Mouse (Mus musculus) CH12.LX (cell line): ENCODE data around the gene Hs1bp3. TPM values are rescaled to one million over a fixed set of nuclear protein-coding genes. Genes with fewer than 3 reads are reported as not detected.

Experiments
- DNase-seq: peaks from one replicate; pipeline ENCODE4 v3.0.0-alpha.2; 2013; ENCODE audit errors: extremely low read depth
- H3K27ac ChIP-seq: 2 replicates; pipeline ENCODE4 v1.5.1; 2012; ENCODE audit warnings: low read depth, mild to moderate bottlenecking, control low read depth, moderate library complexity; ENCODE audit not compliant: insufficient read depth
- H3K27me3 ChIP-seq: replicated peaks from 2 replicates; pipeline ENCODE3; 2012; ENCODE audit warnings: inconsistent platforms
- H3K36me3 ChIP-seq, 2 experiments: replicated peaks in 1 of 2; 2 replicates each; pipeline versions ENCODE3 to v1.6.1; 2012; ENCODE audit warnings: inconsistent platforms in 1 of 2, low read length in 1 of 2, mild to moderate bottlenecking in 1 of 2, mixed read lengths in 1 of 2, moderate library complexity in 1 of 2; ENCODE audit not compliant: control insufficient read depth in 1 of 2, insufficient read depth in 1 of 2
- H3K4me1 ChIP-seq, 2 experiments: 2 replicates each; pipeline ENCODE4 v1.6.1; 2012; ENCODE audit warnings: inconsistent platforms in 1 of 2, moderate library complexity in 1 of 2; ENCODE audit not compliant: insufficient read depth in 2 of 2, control insufficient read depth in 1 of 2
- H3K4me2 ChIP-seq: 2 replicates; pipeline ENCODE4 v1.6.1; 2012; ENCODE audit warnings: low read depth, mild to moderate bottlenecking, control low read depth; ENCODE audit not compliant: poor library complexity, insufficient read depth, severe bottlenecking
- H3K4me3 ChIP-seq, 3 experiments: fragments of 150-350 bp in 1 of 3; sonication (generic) in 1 of 3; replicated peaks in 1 of 3; 2 replicates each; pipeline versions ENCODE3 to v1.5.1; 2011 to 2012; ENCODE audit warnings: low read depth in 2 of 3, low read length in 2 of 3, mild to moderate bottlenecking in 2 of 3, moderate library complexity in 2 of 3, control low read depth in 1 of 3, improper control_type of control experiment in 1 of 3, inconsistent platforms in 1 of 3, mixed read lengths in 1 of 3; ENCODE audit not compliant: poor library complexity in 1 of 3
- H3K79me2 ChIP-seq: replicated peaks from 2 replicates; pipeline ENCODE4 v1.6.1; 2012; ENCODE audit warnings: mild to moderate bottlenecking, moderate library complexity; ENCODE audit not compliant: control insufficient read depth, poor library complexity, insufficient read depth, severe bottlenecking; ENCODE audit errors: extremely low read depth
- H3K9ac ChIP-seq: 2 replicates; pipeline ENCODE4 v1.6.1; 2012; ENCODE audit warnings: low read depth, mild to moderate bottlenecking, control low read depth, moderate library complexity; ENCODE audit not compliant: insufficient read depth
- H3K9me3 ChIP-seq: replicated peaks from 2 replicates; pipeline ENCODE3; 2012; ENCODE audit warnings: low read length, inconsistent platforms, mixed read lengths
- BHLHE40 ChIP-seq: IDR thresholded peaks from 2 replicates; pipeline ENCODE4 v1.6.1; 2011; ENCODE audit warnings: mild to moderate bottlenecking, low read depth, low read length, improper control_type of control experiment
- CHD1 ChIP-seq: IDR thresholded peaks from 2 replicates; pipeline ENCODE4 v1.6.1; 2012; ENCODE audit warnings: low read depth, low read length, improper control_type of control experiment, inconsistent platforms
- CHD2 ChIP-seq: IDR thresholded peaks from 2 replicates; pipeline ENCODE4 v1.6.1; 2011; ENCODE audit warnings: low read length, improper control_type of control experiment
- CTCF ChIP-seq, 2 experiments: IDR thresholded peaks in 1 of 2; conservative IDR thresholded peaks in 1 of 2; 2 replicates each; pipeline ENCODE4 v1.5.1; 2011 to 2012; ENCODE audit warnings: low read depth in 2 of 2, low read length in 2 of 2, improper control_type of control experiment in 1 of 2, inconsistent platforms in 1 of 2, mild to moderate bottlenecking in 1 of 2, moderate library complexity in 1 of 2
- E2F4 ChIP-seq: IDR thresholded peaks from 2 replicates; pipeline ENCODE4 v1.6.1; 2011; ENCODE audit warnings: low read depth, low read length, improper control_type of control experiment; ENCODE audit not compliant: insufficient replicate concordance
- ELF1 ChIP-seq: IDR thresholded peaks from 2 replicates; pipeline ENCODE4 v1.6.1; 2014; ENCODE audit warnings: low read depth, mild to moderate bottlenecking, inconsistent platforms, low read length, improper control_type of control experiment
- EP300 ChIP-seq: IDR thresholded peaks from 2 replicates; pipeline ENCODE4 v1.6.1; 2011; ENCODE audit warnings: low read length, improper control_type of control experiment
- ETS1 ChIP-seq: conservative IDR thresholded peaks from 2 replicates; pipeline ENCODE4 v1.6.1; 2012; ENCODE audit warnings: low read depth, mild to moderate bottlenecking, inconsistent platforms, low read length, improper control_type of control experiment, moderate library complexity
- HCFC1 ChIP-seq: IDR thresholded peaks from 2 replicates; pipeline ENCODE4 v1.6.1; 2012; ENCODE audit warnings: low read depth, mild to moderate bottlenecking, inconsistent platforms, low read length, improper control_type of control experiment
- IRF4 ChIP-seq: IDR thresholded peaks from 2 replicates; pipeline ENCODE4 v1.6.1; 2014; ENCODE audit warnings: low read depth, mild to moderate bottlenecking, inconsistent platforms, low read length, improper control_type of control experiment
- JUN ChIP-seq: IDR thresholded peaks from 2 replicates; pipeline ENCODE4 v1.6.1; 2011; ENCODE audit warnings: low read depth, mild to moderate bottlenecking, low read length, improper control_type of control experiment, moderate library complexity; ENCODE audit not compliant: insufficient read depth
- JUND ChIP-seq: conservative IDR thresholded peaks from 2 replicates; pipeline ENCODE4 v1.6.1; 2011; ENCODE audit warnings: low read depth, low read length, improper control_type of control experiment
- MAX ChIP-seq: IDR thresholded peaks from 2 replicates; pipeline ENCODE4 v1.6.1; 2011; ENCODE audit warnings: low read length, improper control_type of control experiment
- MAZ ChIP-seq: IDR thresholded peaks from 2 replicates; pipeline ENCODE4 v1.6.1; 2012; ENCODE audit warnings: low read depth, mild to moderate bottlenecking, inconsistent platforms, low read length, improper control_type of control experiment, moderate library complexity
- MEF2A ChIP-seq: IDR thresholded peaks from 2 replicates; pipeline ENCODE4 v1.6.1; 2014; ENCODE audit warnings: low read depth, mild to moderate bottlenecking, inconsistent platforms, low read length, improper control_type of control experiment, borderline replicate concordance
- MXI1 ChIP-seq: IDR thresholded peaks from 2 replicates; pipeline ENCODE4 v1.6.1; 2011; ENCODE audit warnings: mild to moderate bottlenecking, low read depth, low read length, improper control_type of control experiment
- MYC ChIP-seq: IDR thresholded peaks from 2 replicates; pipeline ENCODE4 v1.6.1; 2011; ENCODE audit warnings: low read depth, mild to moderate bottlenecking, improper control_type of control experiment, low read length
- NELFE ChIP-seq: IDR thresholded peaks from 2 replicates; pipeline ENCODE4 v1.6.1; 2011; ENCODE audit warnings: low read depth, low read length, improper control_type of control experiment
- NRF1 ChIP-seq: IDR thresholded peaks from 2 replicates; pipeline ENCODE4 v1.6.1; 2014; ENCODE audit warnings: low read depth, mild to moderate bottlenecking, inconsistent platforms, low read length, improper control_type of control experiment, moderate library complexity
- PAX5 ChIP-seq: IDR thresholded peaks from 2 replicates; pipeline ENCODE4 v1.6.1; 2012; ENCODE audit warnings: low read length, inconsistent platforms, mixed read lengths
- POLR2A ChIP-seq: IDR thresholded peaks from 2 replicates; pipeline ENCODE4 v1.6.1; 2011; ENCODE audit warnings: low read depth, mild to moderate bottlenecking, improper control_type of control experiment, low read length
- RAD21 ChIP-seq: IDR thresholded peaks from 2 replicates; pipeline ENCODE4 v1.6.1; 2011; ENCODE audit warnings: low read depth, mild to moderate bottlenecking, low read length, improper control_type of control experiment, moderate library complexity
- RCOR1 ChIP-seq: conservative IDR thresholded peaks from 2 replicates; pipeline ENCODE4 v1.6.1; 2012; ENCODE audit warnings: low read depth, mild to moderate bottlenecking, inconsistent platforms, low read length, improper control_type of control experiment
- SIN3A ChIP-seq: IDR thresholded peaks from 2 replicates; pipeline ENCODE4 v1.6.1; 2012; ENCODE audit warnings: low read length, improper control_type of control experiment, inconsistent platforms
- TBP ChIP-seq: conservative IDR thresholded peaks from 2 replicates; pipeline ENCODE4 v1.6.1; 2011; ENCODE audit warnings: low read depth, low read length, improper control_type of control experiment
- TCF12 ChIP-seq: IDR thresholded peaks from 2 replicates; pipeline ENCODE4 v1.6.1; 2014; ENCODE audit warnings: low read depth, mild to moderate bottlenecking, inconsistent platforms, low read length, improper control_type of control experiment
- UBTF ChIP-seq: IDR thresholded peaks from 2 replicates; pipeline ENCODE4 v1.6.1; 2012; ENCODE audit warnings: low read depth, mild to moderate bottlenecking, inconsistent platforms, low read length, improper control_type of control experiment, moderate library complexity
- USF1 ChIP-seq: IDR thresholded peaks from 2 replicates; pipeline ENCODE4 v1.6.1; 2014; ENCODE audit warnings: low read depth, mild to moderate bottlenecking, inconsistent platforms, low read length, improper control_type of control experiment
- USF2 ChIP-seq: conservative IDR thresholded peaks from 2 replicates; pipeline ENCODE4 v1.6.1; 2011; ENCODE audit warnings: low read depth, low read length, improper control_type of control experiment
- ZC3H11A ChIP-seq: IDR thresholded peaks from 2 replicates; pipeline ENCODE4 v1.6.1; 2012; ENCODE audit warnings: low read depth, mild to moderate bottlenecking, inconsistent platforms, low read length, improper control_type of control experiment
- ZKSCAN1 ChIP-seq: IDR thresholded peaks from 2 replicates; pipeline ENCODE4 v1.6.1; 2012; ENCODE audit warnings: low read depth, inconsistent platforms, low read length, improper control_type of control experiment, borderline replicate concordance
- ZMIZ1 ChIP-seq: IDR thresholded peaks from 2 replicates; pipeline ENCODE4 v1.6.1; 2012; ENCODE audit warnings: low read depth, mild to moderate bottlenecking, inconsistent platforms, low read length, improper control_type of control experiment
- dilution Hi-C: fragments of 300-500 bp; cut with MboI; formaldehyde crosslinking; loops from 2 replicates; pipeline ENCODE4 v1.14.3; 2020; ENCODE audit warnings: low sequenced_read_pairs; ENCODE audit not compliant: extremely low pct_unique_long_range_greater_than_20kb, extremely low pct_ligation_motif_present
- in situ Hi-C: fragments of 300-500 bp; cut with MboI; formaldehyde crosslinking; loops from 3 replicates; pipeline ENCODE4 v1.14.3; 2019; ENCODE audit warnings: low sequenced_read_pairs, low pct_ligation_motif_present, low pct_unique_long_range_greater_than_20kb, mixed read lengths
- polyA plus RNA-seq: library from polyadenylated mRNA; unstranded; fragments of >175 nt; gene quantifications from 2 replicates; pipeline ENCODE4 v1.2.1, GENCODE M21; 2012; ENCODE audit warnings: low read depth; ENCODE audit not compliant: insufficient read length
- total RNA-seq, 2 experiments: library from RNA; depleted of rRNA; stranded (reverse); fragments of 300-350 nt in 1 of 2; fragments of >200 nt in 1 of 2; gene quantifications; 2 replicates each; pipeline ENCODE4 v1.2.3; 2012 to 2014

Gene Hs1bp3
- total and polyA plus RNA-seq, 3 experiments: 2.6 to 10.1 (median 4.7) TPM

- H3K36me3 ChIP-seq: no peaks in the 10 kb centered on the region
- in situ Hi-C loops: loop anchor here (5.0 kb wide), 1 partner anchor 36 kb away; no protein-coding TSS in a partner anchor
- H3K79me2 ChIP-seq: no peaks in the 10 kb centered on the region
- peak overlapping the region; percentile 32; the same call in 1 of the 2 replicates for H3K4me2 ChIP-seq
- peak; percentile 65 for DNase-seq
- H3K27me3 ChIP-seq: no peaks in the 10 kb centered on the region
- H3K9ac ChIP-seq: no peak overlapping the region
- peak overlapping the region; percentile 75 for H3K27ac ChIP-seq
- peaks cover 36 to 61% of the 10 kb centered on the region in 2 experiments for H3K4me1 ChIP-seq
- H3K9me3 ChIP-seq: no peaks in the 10 kb centered on the region
- TF ChIP-seq MXI1: peak; percentile 12; the same call in 1 of the 2 replicates
- TF ChIP-seq ETS1: peak; percentile 84
- no peak for TF ChIP-seq POLR2A
- TF ChIP-seq ELF1: no peak
- TF ChIP-seq EP300: peak; percentile 68
- no peak; the same call in 1 of the 2 replicates for TF ChIP-seq RAD21
- TF ChIP-seq JUN: peak; percentile 79
- TF ChIP-seq BHLHE40: peak; percentile 37; the same call in 1 of the 2 replicates
- no peak for TF ChIP-seq MAZ
- TF ChIP-seq MEF2A: peak; percentile 74; the same call in 1 of the 2 replicates
- no peak for TF ChIP-seq MYC
- no peak for TF ChIP-seq TBP
- no peak for TF ChIP-seq NELFE
- no peak for TF ChIP-seq ZKSCAN1
- TF ChIP-seq CTCF (conservative IDR thresholded peaks at IDR 0.05 in 1 of 2, IDR thresholded peaks at IDR 0.05 in 1 of 2; ENCODE audit: low read depth in 2 of 2, low read length in 2 of 2): no peak
- peak; percentile 41; the same call in 1 of the 2 replicates for TF ChIP-seq IRF4
- TF ChIP-seq USF1: no peak
- TF ChIP-seq HCFC1: no peak
- peak; percentile 84 for TF ChIP-seq TCF12
- TF ChIP-seq USF2: no peak
- no peak for TF ChIP-seq PAX5
- no peak for TF ChIP-seq RCOR1
- no peak for TF ChIP-seq ZC3H11A
- no peak for TF ChIP-seq ZMIZ1
- TF ChIP-seq SIN3A: no peak
- no peak for TF ChIP-seq NRF1
- TF ChIP-seq UBTF: no peak
- no peak for TF ChIP-seq E2F4
- peak; percentile 81 for TF ChIP-seq CHD2
- no peak for TF ChIP-seq MAX
- no peak for TF ChIP-seq CHD1
- TF ChIP-seq JUND: peak; percentile 73
- dilution Hi-C loops: no loop called here
- no peak overlapping the region for H3K4me3 ChIP-seq
Observed at GRCm38 (mm10) chr12:8386451-8387011, 73.3 kb downstream of the Hs1bp3 start.
